Mouse (Mus musculus) mature B cell (primary cell): ENCODE results near the gene Fam214a.

Experiments
- in situ Hi-C: fragments of 300-500 bp; cut with MboI; formaldehyde crosslinking; loops from 2 replicates; pipeline ENCODE4 v1.14.3; 2019

Fam214a gene

DNA sequence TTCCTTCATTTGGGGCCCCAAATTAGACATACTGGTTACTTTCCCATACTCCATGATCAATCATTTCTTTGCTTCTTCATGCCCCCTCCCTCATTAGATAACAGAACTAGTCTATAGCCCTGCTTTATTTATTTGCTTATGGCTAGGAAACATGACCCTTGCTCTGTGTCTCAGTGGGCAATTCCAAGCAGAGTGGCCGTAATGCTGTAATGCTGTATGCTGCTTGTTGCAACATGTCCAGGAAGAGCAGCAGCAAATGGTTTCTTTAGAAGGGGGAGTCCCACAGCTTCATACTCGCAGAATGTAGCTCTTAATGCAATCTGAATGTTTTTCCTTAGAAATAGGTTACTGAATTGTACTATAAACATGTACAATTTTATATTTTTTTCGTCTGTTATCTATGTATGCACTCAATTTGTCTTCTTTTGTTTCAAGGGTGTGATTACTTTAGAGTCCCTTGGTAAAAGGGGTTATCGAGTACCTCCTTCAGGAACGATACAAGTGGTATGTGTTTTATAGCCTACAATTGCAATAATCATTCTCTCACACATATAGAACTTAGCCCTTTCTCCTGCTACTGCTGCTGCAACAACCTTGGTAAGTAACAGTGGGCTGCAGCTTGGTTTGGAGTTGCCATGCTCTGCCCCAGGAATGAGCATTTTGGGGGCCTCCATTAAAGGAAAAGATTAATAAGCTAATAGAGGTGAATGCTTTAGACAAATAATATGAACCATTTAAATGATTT lies 70.6 kb downstream of the Fam214a start:
- in situ Hi-C loops = loop anchor here (25.0 kb wide), 1 partner anchor 111 kb away; no protein-coding TSS in a partner anchor

DNA sequence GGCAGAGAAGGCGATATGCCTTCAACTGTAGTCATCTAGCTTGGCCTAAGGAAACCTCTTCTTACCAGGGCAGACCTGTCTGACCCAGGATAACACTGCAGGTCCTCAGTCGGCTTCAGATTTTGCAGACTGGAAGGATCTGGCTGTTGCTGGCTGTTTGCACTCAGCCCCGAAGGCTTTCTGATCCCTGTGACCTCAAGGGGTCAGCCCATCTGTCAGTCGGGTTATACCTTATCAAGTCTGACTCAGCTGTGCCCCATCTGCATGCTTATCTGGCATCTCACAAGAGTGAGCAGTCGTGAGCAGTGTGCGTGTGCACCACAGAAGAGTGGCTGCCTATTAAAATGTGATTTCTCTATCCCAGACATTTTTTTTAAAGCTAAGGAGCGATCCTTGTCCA lies 71.4 kb downstream of the Fam214a start:
- in situ Hi-C loops = loop anchor here (25.0 kb wide), 1 partner anchor 112 kb away; no protein-coding TSS in a partner anchor

DNA sequence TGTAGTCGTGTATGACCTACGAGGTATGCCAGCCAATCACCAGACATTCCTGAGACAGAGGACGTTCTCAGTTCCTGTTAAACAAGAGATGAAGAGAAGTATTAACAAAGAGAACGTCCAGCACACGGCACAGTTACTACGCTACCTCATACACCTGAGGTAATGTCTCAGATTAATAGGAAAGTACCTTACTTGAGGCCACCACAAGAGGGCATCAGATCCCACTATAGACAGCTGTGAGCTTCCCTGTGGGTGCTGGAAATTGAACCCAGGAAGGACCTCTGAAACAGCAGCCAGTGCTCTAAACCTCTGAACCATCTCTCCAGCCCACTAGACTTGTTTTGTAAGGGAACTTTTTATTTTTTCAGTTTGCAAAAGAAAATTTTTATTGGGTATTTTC lies 73.0 kb downstream of the Fam214a start:
- in situ Hi-C loops = no loop called here

DNA sequence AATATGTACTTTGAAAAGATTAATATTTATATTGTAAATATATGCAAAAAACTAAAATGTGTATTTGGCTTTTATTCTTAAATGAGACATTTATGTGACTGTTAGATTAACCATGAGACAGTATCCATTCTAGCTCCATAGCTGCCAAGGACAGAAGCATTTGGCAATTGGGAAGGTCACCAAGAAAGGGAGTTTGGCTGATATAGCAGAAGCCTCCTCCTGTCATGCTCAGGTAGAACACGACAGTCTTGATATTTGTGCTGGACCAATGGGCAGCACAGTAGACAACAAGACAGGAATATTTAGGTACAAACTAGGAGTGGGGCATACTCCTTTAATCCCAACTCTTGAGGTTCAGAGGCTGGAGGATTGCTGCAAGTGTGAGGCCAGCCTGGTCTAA lies 79.7 kb downstream of the Fam214a start:
- in situ Hi-C loops = no loop called here

DNA sequence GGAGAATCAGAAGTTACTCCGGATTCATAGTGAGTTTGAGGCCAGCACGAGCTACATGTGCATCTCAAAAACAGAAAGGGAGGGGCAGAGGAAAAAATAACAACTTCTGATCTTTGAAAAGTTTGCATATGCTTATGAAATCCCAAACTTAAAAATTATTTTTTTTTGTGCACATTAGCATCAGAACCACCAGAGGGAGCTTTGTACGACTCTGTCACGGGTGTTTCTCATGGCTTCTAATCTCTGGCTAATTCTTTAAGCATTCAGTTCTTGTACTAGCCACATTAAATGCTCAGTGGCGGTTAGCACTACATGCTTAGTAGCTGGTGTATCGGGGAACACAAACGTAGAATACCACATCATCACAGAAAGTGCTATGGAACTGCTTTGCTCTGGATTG lies 80.5 kb downstream of the Fam214a start:
- in situ Hi-C loops = no loop called here

DNA sequence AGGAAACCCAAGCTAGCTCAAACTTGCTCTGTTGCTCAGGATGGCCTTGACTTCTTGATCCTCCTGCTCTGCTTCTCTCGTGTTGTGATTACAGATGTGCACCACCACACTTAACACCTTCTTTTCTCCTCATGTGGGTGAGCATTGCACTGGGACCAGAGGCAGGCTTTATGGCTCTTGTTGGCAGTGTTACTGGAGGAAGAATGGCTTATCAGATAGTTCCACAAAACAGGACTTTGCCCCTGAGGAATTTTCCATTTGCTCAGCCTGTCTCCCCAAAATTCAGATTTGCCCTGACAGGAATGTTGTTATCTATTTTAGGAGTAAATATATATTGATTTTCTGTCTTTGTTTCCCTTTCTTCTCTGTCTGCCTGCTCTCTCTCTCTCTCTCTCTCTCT lies 82.0 kb downstream of the Fam214a start:
- in situ Hi-C loops = no loop called here

DNA sequence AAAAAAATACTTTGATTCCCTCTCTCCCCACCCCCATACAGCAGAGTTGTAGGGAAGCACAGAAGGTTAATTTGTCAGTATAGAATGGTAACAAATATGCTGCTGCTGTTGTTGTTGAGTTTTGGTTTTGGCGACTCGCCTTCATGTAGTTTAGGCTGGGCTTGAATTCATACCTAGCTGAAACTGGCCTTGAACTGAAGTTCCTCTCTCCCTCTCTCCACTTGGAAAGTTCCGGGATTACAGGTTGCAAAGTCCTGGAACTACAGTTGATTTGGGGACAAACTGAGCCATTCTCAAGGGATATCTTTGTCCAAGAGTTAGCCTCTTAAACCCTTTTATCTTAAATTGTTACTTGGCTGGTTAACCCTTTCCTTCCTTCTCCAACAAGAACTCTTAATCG lies 83.3 kb downstream of the Fam214a start:
- in situ Hi-C loops = no loop called here

DNA sequence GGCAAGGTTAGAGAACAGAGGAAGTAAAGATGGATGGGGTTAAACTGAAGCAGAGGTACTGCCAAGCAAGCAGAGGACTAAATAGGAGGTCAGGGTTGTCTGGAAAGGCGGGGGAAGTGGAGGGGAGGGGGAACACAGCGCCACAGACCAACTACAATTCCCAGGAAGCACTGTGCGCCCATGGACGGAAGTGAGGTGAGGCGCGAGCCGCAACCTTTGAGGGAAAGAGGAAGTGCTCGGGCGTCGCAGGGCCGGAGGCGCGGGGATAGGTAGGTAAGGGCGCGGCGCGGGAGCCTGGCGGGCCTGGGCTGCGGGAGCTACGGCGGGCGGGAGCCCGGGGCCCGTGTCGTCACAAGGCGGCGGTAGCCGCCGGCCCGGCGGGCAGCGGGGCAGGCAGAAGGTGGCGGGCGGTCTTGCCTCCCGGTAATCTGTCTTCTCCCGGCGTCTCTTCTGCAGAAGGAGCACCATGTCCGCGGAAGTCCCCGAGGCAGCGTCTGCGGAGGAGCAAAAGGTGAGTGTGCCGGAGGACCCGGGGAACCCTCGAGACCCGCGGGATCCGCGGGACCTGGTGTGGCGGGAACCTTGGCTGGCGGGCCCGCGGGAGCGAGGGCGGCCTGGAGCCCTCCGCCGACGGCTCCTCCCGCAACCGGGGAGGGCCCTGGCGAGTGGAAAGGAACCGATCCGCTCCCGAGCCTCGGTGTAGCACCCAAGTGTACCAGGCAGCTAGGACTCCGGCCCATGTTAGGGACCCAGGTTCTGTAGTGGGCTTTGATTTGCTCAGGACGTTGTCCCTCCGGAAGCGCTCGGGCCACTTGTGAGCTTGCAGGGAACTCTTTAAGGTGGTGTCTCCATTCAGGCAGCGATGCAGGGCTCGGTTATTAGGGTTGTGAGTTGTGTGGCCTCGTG lies 85.0 kb downstream of the Fam214a start, which contains the start of gene Arpp19:
Gene Arpp19, plus strand, starts transcription at position 164 of the 906 bp plus-strand sequence.
- in situ Hi-C loops = no loop called here

DNA sequence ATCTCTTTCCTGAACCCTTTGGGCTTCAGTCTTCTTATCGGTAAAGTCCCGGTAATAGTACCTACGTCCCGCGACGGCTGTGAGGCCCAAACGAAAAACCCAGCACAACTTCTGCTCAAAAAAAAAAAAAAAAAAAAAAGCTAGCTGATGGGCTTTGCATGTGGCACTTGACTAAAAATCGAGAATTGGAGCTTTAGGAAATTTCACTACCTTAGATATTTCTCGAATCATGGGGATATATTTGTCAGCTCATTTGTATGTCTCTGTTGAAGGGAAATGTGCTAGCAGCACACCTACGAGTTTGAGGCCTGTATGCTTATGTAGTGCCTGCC lies 85.6 kb downstream of the Fam214a start:
- in situ Hi-C loops = no loop called here

DNA sequence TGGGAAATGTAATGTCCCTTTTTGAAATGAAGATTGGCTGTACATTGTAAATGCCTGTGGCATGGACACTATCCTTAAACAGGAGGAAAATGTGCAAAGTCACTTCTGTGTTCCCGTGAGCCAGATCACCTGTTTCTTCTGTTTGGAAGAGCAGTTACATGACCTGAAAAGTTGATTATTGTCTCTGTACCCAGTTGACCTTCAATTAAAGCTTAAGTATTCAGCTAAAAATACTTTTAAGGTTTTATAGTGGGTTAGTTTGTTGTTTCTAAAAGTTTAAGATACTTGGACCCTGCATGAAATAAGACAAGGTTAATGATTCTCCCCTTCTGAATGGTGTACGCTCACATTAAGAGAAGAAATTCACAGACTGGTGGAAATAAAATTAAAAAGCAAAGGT lies 87.9 kb downstream of the Fam214a start:
- in situ Hi-C loops = no loop called here

DNA sequence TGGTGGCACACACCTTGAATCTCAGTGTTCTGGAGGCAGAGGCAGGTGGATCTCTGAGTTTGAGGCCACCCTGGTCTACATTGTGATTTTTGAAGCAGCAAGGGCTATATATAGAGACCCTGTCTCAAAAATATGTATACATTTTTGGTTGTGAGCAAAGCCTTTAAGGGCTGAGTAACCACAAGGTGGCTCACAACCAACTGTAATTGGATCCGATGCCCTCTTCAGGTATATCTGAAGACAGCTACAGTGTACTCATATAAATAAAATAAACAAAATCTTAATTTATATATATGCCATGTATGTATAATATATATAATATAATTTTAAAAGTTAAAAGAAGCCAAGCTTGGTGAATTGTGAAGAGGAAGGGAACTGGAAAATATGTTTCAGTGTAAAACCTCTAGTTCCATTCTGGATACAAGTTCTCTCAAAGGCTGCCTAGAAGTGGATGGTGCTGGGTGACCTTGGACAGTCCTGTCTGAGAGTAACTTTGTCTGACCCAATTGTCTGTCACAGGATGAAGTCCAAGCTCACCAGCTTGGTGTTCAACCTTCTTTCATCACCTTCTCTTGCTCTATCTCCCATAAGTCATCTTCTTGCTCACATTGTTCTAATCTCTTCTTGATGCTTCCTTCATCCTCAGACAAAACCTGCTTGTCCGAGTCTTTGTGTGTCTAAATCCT lies 89.3 kb downstream of the Fam214a start:
- in situ Hi-C loops = no loop called here

DNA sequence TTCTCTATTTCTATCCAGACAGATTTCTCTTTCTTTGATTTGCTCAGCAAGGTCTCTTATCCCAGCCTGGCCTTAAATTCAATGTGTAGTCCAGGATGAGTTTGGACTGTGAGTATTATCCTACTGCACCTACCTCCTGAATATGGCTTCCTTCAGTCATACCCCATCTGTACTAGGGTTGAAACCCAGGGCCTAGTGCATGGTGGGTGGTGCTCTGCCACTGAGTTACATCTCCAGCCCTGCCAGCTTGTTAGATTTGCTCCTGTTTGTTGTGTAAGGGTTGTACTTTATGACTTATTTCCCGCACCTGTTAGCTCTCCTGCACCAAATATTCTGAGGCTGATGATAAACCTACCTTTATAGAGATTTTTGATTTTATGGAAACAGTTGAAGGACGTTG lies 90.5 kb downstream of the Fam214a start:
- in situ Hi-C loops = no loop called here

DNA sequence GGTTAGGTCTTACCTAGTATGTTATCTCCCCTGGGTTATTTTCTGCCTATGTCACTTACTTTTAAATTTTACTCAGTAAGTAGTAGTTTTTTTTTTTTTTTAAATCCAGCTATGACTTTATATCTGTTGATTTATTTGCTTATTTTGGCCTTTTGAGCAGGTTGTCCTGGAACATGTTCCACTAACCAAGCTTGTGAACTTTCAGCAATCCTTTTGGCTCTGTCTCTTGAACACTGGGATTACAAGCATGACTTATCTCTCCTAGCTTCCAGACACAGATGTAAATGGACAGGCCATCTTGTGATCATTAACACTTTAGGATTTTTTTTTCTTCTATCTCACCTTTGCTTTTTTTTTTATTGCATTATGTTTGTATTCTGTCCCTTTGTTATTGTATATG lies 94.4 kb downstream of the Fam214a start:
- in situ Hi-C loops = no loop called here

DNA sequence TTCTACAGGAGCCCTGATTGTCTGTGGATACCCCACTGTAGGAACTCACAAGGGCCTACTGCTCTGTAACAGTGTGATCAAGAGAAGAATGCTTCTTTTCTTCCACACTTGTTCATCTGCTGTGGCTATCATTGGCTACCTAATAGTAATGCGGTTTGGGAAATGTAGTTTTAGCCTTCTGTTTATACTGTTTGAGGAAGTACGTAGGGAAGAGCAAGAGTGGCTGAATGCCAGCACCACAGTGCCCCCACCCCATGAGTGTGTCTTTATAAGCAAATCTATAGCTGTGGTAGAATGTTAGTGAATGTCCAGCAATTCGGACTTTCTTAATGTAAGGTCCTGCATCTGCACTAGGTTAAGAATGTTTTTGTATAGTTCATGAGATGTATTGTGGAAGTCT lies 96.4 kb downstream of the Fam214a start:
- in situ Hi-C loops = no loop called here

DNA sequence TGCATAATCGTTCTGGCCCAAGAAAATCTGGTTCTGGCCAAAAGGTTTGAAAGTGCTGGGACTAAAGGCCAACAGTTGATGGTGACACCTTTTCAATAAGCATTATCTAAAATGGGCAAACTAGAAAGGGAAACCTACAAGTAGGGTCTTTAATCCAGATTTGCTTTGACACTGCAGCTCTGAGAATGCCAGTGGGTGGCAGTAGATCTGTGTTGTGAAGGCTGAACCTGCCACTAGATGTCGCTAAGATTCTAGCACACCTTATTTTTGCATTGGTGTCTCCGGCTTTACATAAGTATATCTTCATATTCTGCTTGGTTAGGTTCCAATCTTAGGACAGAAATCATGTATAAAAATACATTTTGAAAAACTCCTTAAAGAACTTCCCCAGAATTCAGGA lies 97.3 kb downstream of the Fam214a start:
- in situ Hi-C loops = no loop called here

DNA sequence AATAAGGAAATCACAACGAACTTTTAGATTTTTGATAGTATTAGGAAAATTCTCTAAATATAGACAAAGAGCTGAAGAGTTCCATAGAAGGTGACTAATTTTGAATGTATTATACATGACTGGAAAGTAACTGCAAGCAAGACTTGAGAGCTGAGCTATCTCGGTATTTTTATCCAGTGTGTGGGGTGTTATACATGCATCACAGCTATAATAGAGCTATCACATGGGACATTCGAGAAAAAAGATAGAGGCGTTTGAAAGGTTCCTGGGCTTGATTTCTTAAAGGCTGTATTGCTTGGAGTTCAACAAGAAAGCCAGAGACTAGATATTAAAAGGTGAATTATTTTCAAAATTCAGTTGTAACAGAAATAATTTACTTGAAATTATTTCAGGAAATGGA lies 99.2 kb downstream of the Fam214a start:
- in situ Hi-C loops = no loop called here

DNA sequence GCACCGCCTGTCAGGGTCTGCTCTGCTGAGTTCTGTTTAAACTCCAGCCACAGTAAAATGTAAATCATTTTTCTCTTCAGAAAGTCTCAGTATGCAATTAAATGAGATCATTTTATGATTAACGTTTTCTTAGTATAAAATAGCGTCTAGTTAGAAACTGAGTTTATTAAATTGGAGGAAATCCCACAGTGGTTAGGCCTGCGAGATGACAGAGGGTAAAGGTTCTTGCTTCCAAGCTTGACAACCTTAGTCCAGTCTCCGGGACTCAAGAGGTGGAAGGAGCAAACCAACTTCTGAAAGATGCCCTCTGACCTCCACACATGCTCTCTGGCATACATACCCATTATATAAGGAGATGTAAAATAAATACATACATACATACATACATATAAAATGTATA lies 102.4 kb downstream of the Fam214a start:
- in situ Hi-C loops = no loop called here

DNA sequence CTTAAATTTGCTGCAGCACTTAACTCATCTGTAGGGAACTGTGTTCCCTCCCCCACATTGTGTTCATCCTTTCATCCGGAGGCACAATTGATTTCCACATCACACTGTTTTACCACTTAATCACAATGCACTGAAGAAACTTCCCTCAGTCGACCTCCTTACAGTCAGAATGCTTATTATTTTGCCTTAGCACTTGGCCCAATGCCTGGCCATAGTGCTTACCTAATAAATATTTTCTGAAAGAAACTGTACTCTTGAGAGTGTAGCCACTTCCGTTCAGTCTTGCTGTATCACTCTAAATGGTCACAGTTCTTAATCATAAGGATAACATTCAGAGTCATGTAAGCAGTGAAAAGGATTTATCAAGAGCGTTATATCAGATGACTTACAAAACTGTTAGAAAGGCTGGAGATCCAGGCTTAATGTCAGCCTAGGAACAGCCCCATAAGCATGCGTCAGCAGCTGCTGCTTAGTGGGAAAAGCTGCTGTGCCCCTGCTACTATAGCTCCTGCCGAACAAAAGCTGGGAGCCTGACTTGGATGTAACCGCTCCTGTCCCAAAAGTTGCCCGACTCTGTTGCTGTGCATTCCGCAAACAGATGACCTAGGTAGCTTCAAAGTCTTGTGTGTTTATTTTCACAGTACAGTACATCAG lies 112.1 kb downstream of the Fam214a start:
- in situ Hi-C loops = no loop called here

DNA sequence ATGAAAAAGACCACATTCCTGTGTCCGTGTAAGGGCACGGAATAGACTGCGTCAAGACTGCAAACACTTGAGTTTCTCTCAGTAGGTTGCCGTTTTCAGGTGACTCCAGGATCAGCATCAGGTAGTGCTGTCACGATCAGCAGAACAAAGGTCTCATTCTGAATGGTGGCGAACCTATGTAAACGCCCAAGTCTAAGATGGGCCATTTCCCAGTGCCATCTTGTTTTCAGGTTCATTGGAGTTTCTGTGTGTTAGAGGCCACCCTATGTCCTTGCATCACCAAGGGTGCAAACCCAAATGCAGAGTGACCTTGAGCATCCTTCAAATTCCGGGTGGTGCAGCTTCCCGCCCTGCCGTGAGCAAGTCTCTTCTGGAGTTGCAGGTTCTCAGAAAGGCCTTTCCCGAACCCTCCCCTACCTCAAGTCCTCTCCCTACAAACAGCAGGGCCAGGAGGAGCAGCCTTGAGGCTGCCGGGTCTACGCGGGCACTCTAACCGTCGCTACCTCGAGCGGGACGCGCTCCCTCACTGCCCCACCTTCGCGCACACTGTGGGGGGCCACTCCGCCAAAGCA lies 117.9 kb downstream of the Fam214a start, which contains the start of gene Myo5a:
Gene Myo5a, plus strand, starts transcription at position 559 of the 572 bp plus-strand sequence.
- in situ Hi-C loops = no loop called here

DNA sequence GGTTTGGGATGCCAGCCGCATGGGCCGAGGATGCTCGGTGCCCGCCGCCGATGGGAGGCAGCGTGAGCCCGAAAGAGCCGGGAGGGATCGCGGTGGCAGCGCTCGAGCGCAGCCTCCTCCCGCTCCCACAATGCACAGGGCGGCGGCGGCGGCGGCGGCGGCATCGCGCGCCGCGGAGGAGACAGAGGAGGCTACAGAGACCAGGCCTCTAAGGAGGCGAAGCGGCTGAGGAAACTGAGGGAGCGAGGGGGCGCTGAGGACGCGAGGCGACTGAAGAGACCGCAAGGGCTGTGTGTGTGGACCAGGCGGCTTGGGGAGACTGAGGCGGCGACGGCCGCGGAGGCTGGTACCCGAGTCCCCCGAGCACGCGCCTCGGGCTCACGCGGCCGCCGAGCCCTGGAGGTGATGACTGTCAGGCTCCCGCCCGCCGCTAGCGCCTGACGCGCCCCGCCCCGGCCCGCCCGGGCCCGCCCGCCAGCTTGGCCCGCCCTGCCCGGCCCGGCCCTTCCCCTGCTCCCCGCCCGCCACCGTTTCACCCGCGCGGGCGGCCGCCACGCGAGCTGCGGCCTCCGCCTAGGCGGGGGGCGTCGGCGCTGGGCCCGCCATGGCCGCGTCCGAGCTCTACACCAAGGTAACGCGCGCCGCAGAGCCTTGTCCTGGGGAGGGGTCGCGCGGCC lies 118.5 kb downstream of the Fam214a start:
- in situ Hi-C loops = no loop called here

DNA sequence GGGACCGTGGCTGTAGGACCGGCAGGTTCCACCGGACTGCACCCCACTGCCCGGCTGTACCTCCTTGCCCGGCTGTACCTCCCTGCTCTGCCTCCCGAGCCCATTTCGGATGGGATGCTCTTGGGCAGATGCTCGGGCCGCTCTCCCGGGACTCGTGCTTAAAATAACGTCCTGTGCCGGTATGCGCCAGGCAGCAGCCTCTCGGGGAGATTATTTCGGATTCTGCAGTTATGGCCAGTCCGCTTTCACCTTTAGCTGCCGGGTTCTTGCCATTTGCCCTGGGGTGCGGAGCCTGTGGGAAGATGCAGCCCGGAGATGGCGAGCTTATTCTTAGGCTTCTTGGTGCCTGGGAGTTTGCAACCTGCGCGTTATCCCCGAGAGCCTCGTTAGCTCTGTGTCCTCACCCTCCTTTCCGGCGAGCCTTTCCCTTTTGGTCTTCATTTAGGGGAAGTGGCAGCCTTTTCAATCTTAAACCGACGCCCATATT lies 119.1 kb downstream of the Fam214a start:
- in situ Hi-C loops = no loop called here
